Mouse (Mus musculus) urinary bladder, postnatal 10 days (tissue): ENCODE measurements at regions not wholly inside any gene's neighbourhood (a gene's known extent, or its start where the extent isn't known, plus 50 kb on each side); places are given as distances from the start of the nearest gene placed in this dataset.

Experiments
- DNase-seq: peaks from one replicate; pipeline ENCODE4 v3.0.0; 2022; ENCODE audit warnings: low spot score

GRCm38 (mm10) chr9:30021981-30022380, 59.0 kb upstream of the Ntm start:
- DNase-seq, result no peak

- no peak for DNase-seq
Observed at GRCm38 (mm10) chr9:30025275-30025674, 62.3 kb upstream of the Ntm start.

GRCm38 (mm10) chr9:30026939-30027338, 64.0 kb upstream of the Ntm start:
- no peak for DNase-seq

- DNase-seq, result no peak
Observed at GRCm38 (mm10) chr9:30040396-30040795, 77.5 kb upstream of the Ntm start.

- DNase-seq, result no peak
Observed at GRCm38 (mm10) chr9:30064551-30064950, 101.6 kb upstream of the Ntm start.

- no peak for DNase-seq
Observed at GRCm38 (mm10) chr9:30067980-30068379, 105.0 kb upstream of the Ntm start.

GRCm38 (mm10) chr9:30075233-30075632, 112.3 kb upstream of the Ntm start:
- DNase-seq, result no peak

- no peak for DNase-seq
Observed at GRCm38 (mm10) chr9:30076006-30076405, 113.1 kb upstream of the Ntm start.

- no peak for DNase-seq
Observed at GRCm38 (mm10) chr9:30076482-30076881, 113.5 kb upstream of the Ntm start.

GRCm38 (mm10) chr9:30101942-30102341, 139.0 kb upstream of the Ntm start:
- DNase-seq, result no peak

- no peak for DNase-seq
Observed at GRCm38 (mm10) chr9:30122371-30122770, 159.4 kb upstream of the Ntm start.

GRCm38 (mm10) chr9:30129151-30129550, 166.2 kb upstream of the Ntm start:
- DNase-seq, result no peak

GRCm38 (mm10) chr9:30131626-30132025, 168.7 kb upstream of the Ntm start:
- no peak for DNase-seq

- DNase-seq, result no peak
Observed at GRCm38 (mm10) chr9:30134303-30134702, 171.4 kb upstream of the Ntm start.

- DNase-seq, result peak; percentile 72
Observed at GRCm38 (mm10) chr9:30137611-30138287, 174.8 kb upstream of the Ntm start.

GRCm38 (mm10) chr9:30140188-30140587, 177.2 kb upstream of the Ntm start:
- peak; percentile 22 for DNase-seq

- DNase-seq, result no peak
Observed at GRCm38 (mm10) chr9:30141186-30141585, 178.2 kb upstream of the Ntm start.

GRCm38 (mm10) chr9:30142806-30143458, 180.0 kb upstream of the Ntm start:
- no peak for DNase-seq

GRCm38 (mm10) chr9:30149481-30150468, 186.8 kb upstream of the Ntm start:
- DNase-seq, result no peak

GRCm38 (mm10) chr9:30151173-30151572, 188.2 kb upstream of the Ntm start:
- DNase-seq, result no peak

GRCm38 (mm10) chr9:30166235-30166752, 203.4 kb upstream of the Ntm start:
- no peak for DNase-seq

GRCm38 (mm10) chr9:30167223-30167622, 204.3 kb upstream of the Ntm start:
- no peak for DNase-seq
